Mouse (Mus musculus): Measurements from ENCODE around the gene H2-Q4.
"Not testable (repeated sequence)": the region's sequence is repeated elsewhere in the genome, so short reads cannot be mapped to it uniquely, and the experiment has no call there.

Gene H2-Q4

GRCm38 (mm10) chr17:35420206-35420810 lies 40.9 kb downstream of the H2-Q4 start:
- not testable (repeated sequence) for DNase-seq (ENCODE audit: low spot score)

GRCm38 (mm10) chr17:35421331-35421730 lies 41.9 kb downstream of the H2-Q4 start:
- not testable (repeated sequence) for DNase-seq (ENCODE audit: low spot score)

- DNase-seq (ENCODE audit: low spot score): not testable (repeated sequence)
These were observed 42.9 kb downstream of the H2-Q4 start for GRCm38 (mm10) chr17:35422360-35422759.

GRCm38 (mm10) chr17:35423131-35423810 lies 43.9 kb downstream of the H2-Q4 start:
- not testable (repeated sequence) for DNase-seq (ENCODE audit: low spot score)

GRCm38 (mm10) chr17:35424106-35424505 lies 44.7 kb downstream of the H2-Q4 start:
- DNase-seq (ENCODE audit: low spot score): not testable (repeated sequence)

GRCm38 (mm10) chr17:35424624-35425416 lies 45.4 kb downstream of the H2-Q4 start, which contains the start of gene H2-Q6:
Gene H2-Q6, plus strand, starts transcription at chr17:35424850.
- DNase-seq (ENCODE audit: low spot score): peak; percentile 16

- not testable (repeated sequence) for DNase-seq (ENCODE audit: low spot score)
These were observed 46.1 kb downstream of the H2-Q4 start for GRCm38 (mm10) chr17:35425474-35425873.

GRCm38 (mm10) chr17:35428883-35429282 lies 49.5 kb downstream of the H2-Q4 start:
- DNase-seq (ENCODE audit: low spot score): not testable (repeated sequence)

GRCm38 (mm10) chr17:35430671-35431070 lies 51.3 kb downstream of the H2-Q4 start:
- DNase-seq (ENCODE audit: low spot score): not testable (repeated sequence)

GRCm38 (mm10) chr17:35432167-35432566 lies 52.8 kb downstream of the H2-Q4 start:
- not testable (repeated sequence) for DNase-seq (ENCODE audit: low spot score)

- DNase-seq (ENCODE audit: low spot score): not testable (repeated sequence)
These were observed 55.4 kb downstream of the H2-Q4 start for GRCm38 (mm10) chr17:35434836-35435235.

Data from left cerebral cortex, adult 11 months (tissue).